Mouse (Mus musculus) frontal cortex, postnatal 14 days (tissue): Measurements from ENCODE around the gene Serpinb1b.

Experiments
- DNase-seq, 2 experiments: peaks; one replicate each; pipeline ENCODE4 v3.0.0; 2022; ENCODE audit warnings: low spot score in 2 of 2

The Serpinb1b gene

GRCm38 (mm10) chr13:33091306-33091705, 12.9 kb downstream of the Serpinb1b start:
- DNase-seq, result no peak

- DNase-seq, result no peak
Measured at GRCm38 (mm10) chr13:33095575-33095974, 17.2 kb downstream of the Serpinb1b start.

GRCm38 (mm10) chr13:33105626-33106025, 27.3 kb downstream of the Serpinb1b start:
- no peak for DNase-seq

- no peak for DNase-seq
Measured at GRCm38 (mm10) chr13:33113054-33113453, 34.7 kb downstream of the Serpinb1b start.

- DNase-seq, result peak in 1 of 2 experiments; percentile 4
Measured at GRCm38 (mm10) chr13:33137717-33138116, 59.3 kb downstream of the Serpinb1b start.

GRCm38 (mm10) chr13:33141435-33141834, 63.1 kb downstream of the Serpinb1b start:
- no peak for DNase-seq
